9 mouse cellular contexts compared by ENCODE assay signal in the genomic region with DNA sequence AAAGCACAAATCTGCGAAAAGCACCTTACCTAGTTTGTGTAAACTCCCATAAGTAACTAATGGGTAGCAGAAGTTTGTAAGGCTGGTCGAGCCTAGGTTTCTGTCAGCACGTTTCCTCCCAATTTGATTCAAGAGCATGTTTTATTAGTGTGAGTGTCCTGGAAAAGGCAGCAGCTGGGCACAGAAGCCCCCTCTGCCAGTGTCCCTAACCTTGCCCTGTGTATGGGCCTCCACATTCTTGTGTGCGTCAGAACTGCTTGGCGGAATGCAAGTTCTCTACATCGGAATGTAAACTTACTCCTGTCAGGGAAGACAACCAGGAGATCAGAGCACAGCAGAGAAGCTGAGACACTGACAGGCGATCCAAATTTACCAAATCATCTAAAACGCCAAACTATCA.
DNase-seq lines count a peak whose midpoint lies in the region; ATAC-seq and TF ChIP-seq lines count a peak whose summit lies in the region.
"Had no signal": no experiment of that assay in that cellular context is flagged by ENCODE, and none has a peak within 500 bp of the region (broad histone marks: within the 10 kb centered on the region; RNA-seq: fewer than 3 reads in every experiment).

No protein-coding gene starts in this region.

- intact Hi-C loops in left cerebral cortex, adult 2 months (cut with DNase I), result no loop called here
- intact Hi-C loops in left cerebral cortex, postnatal 25 days (cut with DNase I), result no loop called here

- peaks cover 31% of the 10 kb centered on the region for H3K4me1 ChIP-seq in brown adipose tissue, adult 24 weeks (ENCODE audit: control insufficient read depth, insufficient read depth, insufficient read length, low read length)
- H3K4me1 ChIP-seq in heart, embryonic 14.5 days (ENCODE audit: control insufficient read depth in 2 of 2, insufficient read depth in 2 of 2, low read length in 2 of 2), result peaks cover 17 to 60% of the 10 kb centered on the region in 2 experiments
- H3K4me1 ChIP-seq in small intestine, adult 2 months (ENCODE audit: control insufficient read depth, insufficient read depth, insufficient read length, low read length), result peaks cover 9% of the 10 kb centered on the region; the same call in 1 of the 2 replicates

- no peak for ATAC-seq in heart, embryonic 14.5 days (ENCODE audit: insufficient number of reproducible peaks, insufficient read depth, low FRiP score, low read depth)

- WGBS in heart, embryonic 14.5 days, result 23% methylated on average over 8 of the region's 8 CpGs
- 79% methylated on average over 8 of the region's 8 CpGs for WGBS in small intestine, adult 2 months

- H3K27me3 ChIP-seq in heart, embryonic 14.5 days (ENCODE audit: control insufficient read depth, insufficient read depth, low read length), result no peaks in the 10 kb centered on the region
- no peaks in the 10 kb centered on the region for H3K27me3 ChIP-seq in small intestine, adult 2 months (ENCODE audit: control insufficient read depth, insufficient read depth, low read length)
- H3K27me3 ChIP-seq: neural tube, embryonic 13.5 days had no signal

- TF ChIP-seq CTCF in left cerebral cortex, adult 2 months (IDR thresholded peaks at IDR 0.05), result no peak
- no peak for TF ChIP-seq CTCF in small intestine, adult 2 months (IDR thresholded peaks at IDR 0.05; ENCODE audit: extremely low read depth, insufficient read length, insufficient replicate concordance, low read depth, low read length)

- no peak for TF ChIP-seq POLR2A in small intestine, adult 2 months (IDR thresholded peaks at IDR 0.05; ENCODE audit: low read depth, low read length)

- H3K4me3 ChIP-seq in left cerebral cortex, adult 2 months, result peak overlapping the region; percentile 6; the same call in 1 of the 2 replicates
- H3K4me3 ChIP-seq in brown adipose tissue, adult 24 weeks (ENCODE audit: insufficient read depth, low read depth, low read length), result peak overlapping the region; percentile 19
- H3K4me3 ChIP-seq in heart, embryonic 14.5 days (ENCODE audit: control insufficient read depth in 1 of 2, insufficient read depth in 1 of 2, low read depth in 1 of 2, low read length in 2 of 2), result peak overlapping the region; percentile 32 to 38
- H3K4me3 ChIP-seq in small intestine, adult 2 months (ENCODE audit: low read depth, low read length), result no peak overlapping the region
- H3K4me3 ChIP-seq: neural tube, embryonic 13.5 days had no signal

- peak overlapping the region; percentile 71 for H3K9ac ChIP-seq in heart, embryonic 14.5 days (ENCODE audit: low read length)
- H3K9ac ChIP-seq: neural tube, embryonic 13.5 days had no signal

- no peaks in the 10 kb centered on the region for H3K9me3 ChIP-seq in heart, embryonic 14.5 days (ENCODE audit: control insufficient read depth, low read length)
- H3K9me3 ChIP-seq: neural tube, embryonic 13.5 days had no signal

- H3K36me3 ChIP-seq in heart, embryonic 14.5 days (ENCODE audit: control insufficient read depth, insufficient read depth, low read length), result no peaks in the 10 kb centered on the region
- no peaks in the 10 kb centered on the region for H3K36me3 ChIP-seq in small intestine, adult 2 months (ENCODE audit: control insufficient read depth, insufficient read depth, low read length)
- H3K36me3 ChIP-seq: neural tube, embryonic 13.5 days had no signal

- H3K4me2 ChIP-seq in heart, embryonic 14.5 days (ENCODE audit: low read length), result peak overlapping the region; percentile 74
- H3K4me2 ChIP-seq: neural tube, embryonic 13.5 days had no signal

- no peak for DNase-seq in left cerebral cortex, adult 2 months (ENCODE audit: extremely low spot score in 1 of 2, low spot score in 2 of 2)
- no peak for DNase-seq in left cerebral cortex, postnatal 25 days (ENCODE audit: low spot score in 2 of 2)
- DNase-seq in urinary bladder, postnatal 4 days (ENCODE audit: low spot score in 2 of 2), result no peak
- DNase-seq in cerebellum, adult 18-20 months, result no peak
- DNase-seq: thymus, postnatal 14 days had no signal

- H3K27ac ChIP-seq in left cerebral cortex, adult 2 months, result peak overlapping the region; percentile 16; the same call in 1 of the 2 replicates
- peak overlapping the region; percentile 57 for H3K27ac ChIP-seq in brown adipose tissue, adult 24 weeks (replicated peaks; ENCODE audit: low read depth, low read length)
- peak overlapping the region; percentile 90 to 92 for H3K27ac ChIP-seq in heart, embryonic 14.5 days (replicated peaks in 1 of 2; ENCODE audit: control insufficient read depth in 1 of 2, insufficient read depth in 1 of 2, low read depth in 2 of 2, low read length in 2 of 2)
- H3K27ac ChIP-seq in small intestine, adult 2 months (ENCODE audit: insufficient read depth, low read depth, low read length), result peak overlapping the region; percentile 12; the same call in 1 of the 2 replicates

Comparison
In these comparisons a context has a peak if more than half of its experiments do, and no peak if none do; other contexts are left out.
1. H3K27ac ChIP-seq: peak in every context shown above with its lines; median percentile 91 in heart, embryonic 14.5 days; 57 in brown adipose tissue, adult 24 weeks; 16 in left cerebral cortex, adult 2 months; 12 in small intestine, adult 2 months.